Mouse (Mus musculus): ENCODE measurements around the gene Bcat2.

DNA sequence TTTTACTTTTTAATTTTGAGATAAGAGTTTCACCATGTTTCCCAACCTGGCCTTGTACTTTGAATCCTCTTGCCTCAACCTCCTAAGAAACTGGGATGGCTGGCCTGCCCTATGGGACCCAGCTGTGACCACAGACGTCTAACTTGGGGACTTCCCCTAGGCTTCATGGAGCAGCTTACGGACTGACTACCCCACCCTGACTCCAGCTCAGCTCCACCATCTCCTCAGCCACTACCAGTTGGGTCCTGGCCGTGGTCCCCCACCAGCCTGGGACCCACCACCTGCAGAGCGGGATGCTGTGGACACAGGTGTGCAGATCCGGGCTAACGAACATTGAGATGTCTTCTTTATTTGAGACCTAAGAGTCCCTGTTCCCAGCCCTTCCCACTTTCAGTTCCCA lies 67.8 kb downstream of the Bcat2 start:
- TF ChIP-seq CTCF (IDR thresholded peaks at IDR 0.05; ENCODE audit: low read depth) (no peak), EP300 (IDR thresholded peaks at IDR 0.05; ENCODE audit: low read depth) (no peak)
